Mouse (Mus musculus): ENCODE data around the gene Ly75. TPM values are rescaled to one million over a fixed set of nuclear protein-coding genes. Genes with fewer than 3 reads are reported as not detected.
A peak's percentile ranks its signal among the peaks of the same experiment; 100 is the strongest.

Gene Ly75
- total RNA-seq, 2 experiments from 2014 or later: 0.09 to 0.25 TPM

- DNase-seq: no peak
These were observed 60.9 kb downstream of the Ly75 start for GRCm38 (mm10) chr2:60322031-60322726.

GRCm38 (mm10) chr2:60303796-60304195, 79.3 kb downstream of the Ly75 start:
- DNase-seq: no peak

DNA sequence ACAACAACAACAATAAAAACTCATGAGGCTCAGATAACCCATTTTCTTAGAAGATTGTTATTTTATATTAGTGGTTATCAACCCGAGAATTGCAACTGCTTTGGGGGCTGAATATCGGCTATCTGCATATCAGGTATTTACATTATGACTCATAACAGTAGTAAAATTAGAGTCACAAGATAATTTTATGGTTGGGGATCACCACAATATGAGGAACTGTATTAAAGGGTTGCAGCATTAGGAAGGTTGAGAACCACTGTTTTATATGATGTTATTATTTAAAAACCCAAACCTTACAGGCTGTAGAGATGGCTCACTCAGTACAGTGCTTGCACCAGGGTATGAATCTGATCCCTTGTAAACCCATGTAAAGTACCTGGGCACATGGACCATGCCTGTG, 83.8 kb downstream of the Ly75 start:
- DNase-seq: no peak

DNA sequence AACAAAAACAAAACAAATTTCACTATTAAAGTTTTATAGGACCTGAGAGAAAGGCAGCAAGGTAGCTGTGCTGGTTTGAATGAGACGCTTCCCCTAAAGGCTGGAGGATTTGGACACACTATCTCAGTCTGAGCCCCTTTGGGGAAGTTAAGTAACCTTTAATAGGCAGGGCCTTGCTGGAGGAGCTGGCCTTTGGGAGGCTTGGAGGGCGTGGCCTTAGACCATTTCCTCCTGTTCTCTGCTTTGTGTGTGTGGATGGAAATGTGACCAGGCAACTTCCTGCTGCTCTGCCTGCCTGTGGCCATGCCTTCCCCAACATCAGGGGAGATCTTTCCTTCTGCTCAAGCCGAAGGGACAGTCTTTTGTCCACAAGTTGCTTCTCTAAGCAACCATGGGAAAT, 84.8 kb downstream of the Ly75 start:
- no peak for DNase-seq

GRCm38 (mm10) chr2:60291381-60291780, 91.7 kb downstream of the Ly75 start:
- no peak for DNase-seq

GRCm38 (mm10) chr2:60289451-60289850, 93.7 kb downstream of the Ly75 start:
- DNase-seq: no peak

GRCm38 (mm10) chr2:60288606-60289005, 94.5 kb downstream of the Ly75 start:
- DNase-seq: no peak

DNA sequence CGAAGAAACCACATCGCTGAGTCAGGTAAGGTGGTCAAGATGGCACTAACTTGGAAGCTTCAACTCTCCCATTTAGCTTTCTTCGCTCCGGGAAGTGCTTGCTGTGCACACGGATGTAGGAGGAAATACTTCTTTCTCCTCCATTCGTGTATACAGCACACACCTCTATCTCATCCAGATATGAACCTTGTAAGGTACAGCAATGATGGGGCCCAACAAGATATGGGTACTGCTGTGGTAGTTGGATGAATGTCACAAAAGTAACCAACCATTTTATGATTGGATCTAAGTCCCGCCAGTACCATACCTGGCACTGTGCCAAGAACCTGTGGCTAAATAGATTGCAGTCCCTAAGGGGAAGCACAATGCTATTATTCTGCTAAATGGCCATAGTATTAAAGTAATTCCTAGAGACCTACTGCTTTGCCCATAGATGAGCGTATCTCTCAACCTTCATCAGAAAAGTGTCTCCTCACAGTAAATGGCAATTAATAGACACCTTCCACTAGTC, 97.9 kb downstream of the Ly75 start:
- DNase-seq: no peak

DNA sequence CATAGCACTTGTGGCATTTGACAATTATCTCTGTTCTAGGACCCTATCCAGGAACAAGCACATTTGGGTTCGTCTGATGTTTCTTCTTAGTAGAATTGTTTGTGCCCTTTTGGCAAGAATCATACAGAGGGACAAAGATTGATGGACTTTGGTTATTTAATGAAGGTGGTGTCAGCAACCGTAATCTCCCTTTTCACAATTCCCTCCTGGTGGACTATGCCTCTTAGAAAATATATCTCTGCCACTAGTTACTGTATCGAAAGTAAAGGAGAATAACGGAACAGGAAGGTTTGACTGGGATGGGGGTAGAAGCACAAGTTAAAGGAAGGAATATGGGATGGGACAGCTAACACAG, 98.7 kb downstream of the Ly75 start, which contains the start of gene Cd302:
Gene Cd302 (minus strand): TSS at position 22 of the 355 bp plus-strand sequence.
- DNase-seq: no peak

DNA sequence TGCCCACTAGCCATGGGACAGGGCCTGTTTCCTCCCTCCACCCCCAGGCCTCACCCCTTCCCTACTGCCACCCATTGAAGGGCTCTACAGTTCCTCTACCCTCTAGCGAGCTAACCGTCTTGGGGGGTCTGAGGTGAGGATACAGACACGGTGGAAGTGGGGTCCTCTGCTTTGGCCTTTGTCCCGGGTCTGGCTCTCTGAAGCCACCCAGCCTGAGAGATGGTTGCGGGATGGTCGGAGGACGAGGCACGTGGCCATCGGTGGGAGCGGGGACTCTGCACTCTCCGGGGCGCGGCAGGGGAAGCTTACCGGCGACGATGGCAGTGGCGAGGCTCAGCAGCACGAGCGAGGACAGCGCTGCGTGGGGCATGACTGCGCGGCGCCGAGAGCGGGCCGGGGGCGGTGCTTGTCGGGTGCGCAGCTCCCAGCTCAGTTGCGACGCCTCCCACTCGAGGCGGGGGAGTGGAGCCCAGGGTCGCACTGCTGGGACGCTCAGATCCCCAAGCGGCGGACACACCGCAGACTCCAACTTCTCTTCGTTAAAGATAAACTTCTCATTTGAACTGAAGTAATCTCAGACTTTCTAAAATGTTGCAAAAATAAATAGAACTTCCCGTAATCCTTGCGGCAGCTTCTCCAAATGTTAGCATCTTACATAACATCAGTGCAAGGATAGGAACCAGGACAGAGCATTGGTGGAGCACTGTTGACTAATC, 99.2 kb downstream of the Ly75 start:
- peak; percentile 73 for DNase-seq

DNA sequence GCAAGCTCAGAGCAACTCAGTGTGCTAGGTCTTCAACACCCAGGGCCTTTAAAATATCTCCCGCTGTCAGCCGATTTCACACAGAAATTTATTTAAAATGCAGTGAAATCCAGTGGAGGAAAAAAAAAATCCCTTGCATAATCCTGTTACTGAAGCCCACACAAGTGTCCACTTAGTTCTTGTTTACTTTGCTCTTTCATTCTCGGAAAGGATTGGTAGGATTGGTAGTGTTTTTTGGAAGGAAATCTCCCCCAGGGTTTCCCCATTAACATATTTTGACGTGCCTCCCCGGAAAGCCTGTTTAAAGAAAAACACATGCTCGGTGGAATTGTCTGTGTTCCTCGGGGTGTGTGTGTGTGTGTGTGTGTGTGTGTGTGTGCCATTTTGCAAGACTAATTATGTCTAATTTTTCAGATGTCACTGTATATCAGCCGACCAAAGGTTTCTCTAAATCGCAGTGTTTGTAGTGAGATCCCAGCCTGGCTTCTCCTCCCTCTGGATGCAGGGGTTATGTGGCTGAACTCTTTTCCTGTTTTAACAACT, 99.8 kb downstream of the Ly75 start:
- no peak for DNase-seq

GRCm38 (mm10) chr2:60282625-60283024, 100.5 kb downstream of the Ly75 start:
- no peak for DNase-seq

DNA sequence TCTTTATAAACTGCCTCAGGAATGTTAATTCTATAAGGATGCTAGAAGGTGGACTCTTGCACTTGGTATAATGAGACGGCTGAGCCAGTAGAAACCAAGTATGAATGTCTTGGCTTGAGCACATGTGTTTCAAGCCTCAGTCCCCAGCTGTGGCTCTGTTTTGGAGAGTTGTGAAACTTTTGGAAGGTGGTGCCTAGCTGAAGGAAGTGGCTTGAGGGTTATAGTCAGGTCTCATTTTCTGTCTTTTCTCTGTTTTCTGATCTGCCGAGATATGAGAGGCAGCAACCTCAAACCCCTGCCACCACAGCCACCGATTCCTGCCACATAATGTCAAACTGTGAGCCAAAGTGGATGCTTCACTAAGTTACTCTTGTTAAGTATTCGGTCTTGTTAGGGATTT, 104.5 kb downstream of the Ly75 start:
- no peak for DNase-seq

GRCm38 (mm10) chr2:60269856-60270479, 113.1 kb downstream of the Ly75 start:
- DNase-seq: no peak

GRCm38 (mm10) chr2:60267567-60267966, 115.5 kb downstream of the Ly75 start:
- no peak for DNase-seq

DNA sequence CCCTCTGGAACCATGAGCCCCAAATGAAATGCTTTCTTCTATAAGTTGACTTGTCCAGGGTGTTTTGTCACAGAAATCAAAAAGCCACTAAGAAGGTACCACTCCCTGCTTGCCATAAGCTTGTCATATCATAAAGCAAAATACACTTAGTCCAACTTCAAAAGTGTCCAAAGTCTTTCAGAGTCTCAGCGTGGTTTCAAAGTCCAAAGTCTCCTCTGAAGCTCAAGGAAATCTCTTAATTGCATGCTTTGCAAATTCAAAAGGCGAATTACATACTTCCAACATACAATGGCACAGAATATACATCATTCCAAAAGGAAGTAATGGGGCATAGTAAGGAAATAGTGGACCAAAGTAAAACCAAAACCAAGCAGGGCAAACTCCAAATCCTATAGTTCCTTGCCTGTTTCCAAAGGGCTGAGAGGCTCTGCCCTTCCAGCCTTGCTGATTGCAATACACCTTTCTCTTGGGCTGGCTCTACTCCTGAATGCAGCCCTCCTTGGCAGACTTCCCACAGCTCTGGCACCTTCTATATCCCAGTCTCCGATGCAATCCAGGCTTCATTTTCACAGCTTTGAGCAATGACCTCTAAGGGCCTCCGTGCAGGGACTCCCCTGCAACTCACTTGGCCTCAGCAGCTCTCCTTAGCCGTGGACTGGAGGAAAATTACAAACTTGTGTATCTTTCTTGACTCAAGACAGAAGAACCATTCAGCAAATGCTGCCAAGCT, 122.3 kb downstream of the Ly75 start:
- no peak for DNase-seq

DNA sequence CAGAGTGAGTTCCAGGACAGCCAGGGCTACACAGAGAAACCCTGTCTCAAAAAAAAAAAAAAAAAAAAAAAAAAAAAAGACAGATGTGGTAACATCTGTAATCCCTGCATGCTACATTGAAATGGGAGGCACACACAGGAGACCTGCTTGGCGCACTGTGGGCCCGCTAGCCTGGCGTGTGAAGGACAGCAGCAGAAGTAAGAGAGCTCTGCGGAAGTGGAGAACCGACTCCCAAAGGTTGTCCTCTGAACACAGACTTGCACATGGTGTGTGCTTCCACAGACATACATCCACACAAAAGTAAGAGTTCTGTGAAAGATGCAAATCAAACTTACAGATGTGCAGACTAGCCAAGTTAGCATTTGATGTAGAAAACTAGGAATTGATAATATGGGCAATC, 123.9 kb downstream of the Ly75 start:
- no peak for DNase-seq

GRCm38 (mm10) chr2:60256751-60257150, 126.4 kb downstream of the Ly75 start:
- no peak for DNase-seq

DNA sequence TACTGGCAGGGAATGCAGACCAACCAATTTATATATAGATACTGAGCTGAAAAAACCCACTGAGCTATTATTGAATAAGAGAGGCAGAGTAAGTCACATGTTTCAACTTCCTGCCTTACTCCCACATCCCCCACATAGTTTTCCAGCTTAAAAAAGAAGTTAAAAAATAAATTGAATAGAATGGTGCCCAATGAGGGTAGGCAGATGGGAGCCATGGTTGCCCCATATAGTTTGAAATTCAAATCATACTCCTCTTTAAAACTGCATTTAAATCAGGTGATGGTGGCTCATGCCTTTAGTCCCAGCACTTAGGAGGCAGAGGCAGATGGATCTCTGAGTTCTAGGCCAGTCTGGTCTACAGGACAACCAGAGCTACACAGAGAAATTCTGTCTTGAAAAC, 129.6 kb downstream of the Ly75 start:
- DNase-seq: no peak

- DNase-seq: no peak
These were observed 130.3 kb downstream of the Ly75 start for GRCm38 (mm10) chr2:60252782-60253181.

Data from gastrocnemius, postnatal 10 days (tissue).